Mouse (Mus musculus): ENCODE measurements around the gene Bsx. TPM values are rescaled to one million over a fixed set of nuclear protein-coding genes. Genes with fewer than 3 reads are reported as not detected.

The Bsx gene
- total and polyA plus RNA-seq, 2 experiments from 2014 or later: not detected

DNA sequence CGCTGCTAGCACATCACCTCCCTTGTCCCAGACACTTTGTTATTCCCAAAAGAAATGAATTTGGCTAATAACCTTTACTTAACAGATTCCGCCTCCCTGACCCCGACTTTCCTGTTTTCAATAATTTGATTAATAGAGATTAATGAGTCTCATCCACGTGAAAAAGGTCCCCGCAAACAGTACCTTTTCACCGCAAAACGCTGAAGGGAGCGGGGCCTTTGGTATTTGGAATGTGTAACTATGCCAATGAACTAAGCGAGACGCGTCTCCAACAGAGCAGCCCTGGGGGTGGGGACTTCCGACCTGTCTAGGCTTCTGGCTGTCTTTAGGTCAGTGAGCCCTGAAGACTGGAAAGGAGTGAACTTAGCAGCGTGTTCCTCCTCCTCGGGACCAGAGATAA, 5.1 kb downstream of the Bsx start:
- no peak for ATAC-seq
- H3K4me2 ChIP-seq (ENCODE audit: low read depth, low read length): no peak overlapping the region
- H3K36me3 ChIP-seq (ENCODE audit: insufficient read depth, low read length): no peaks in the 10 kb centered on the region
- no peak overlapping the region for H3K4me3 ChIP-seq (ENCODE audit: low read length)
- no peak for TF ChIP-seq CTCF (IDR thresholded peaks at IDR 0.05; ENCODE audit: low read depth)
- H3K27ac ChIP-seq: no peak overlapping the region
- H3K9ac ChIP-seq (replicated peaks; ENCODE audit: low read length): no peak overlapping the region
- H3K9me3 ChIP-seq (ENCODE audit: low read length): no peaks in the 10 kb centered on the region
- no peaks in the 10 kb centered on the region for H3K4me1 ChIP-seq (ENCODE audit: insufficient read depth, low read length)
- peaks cover 58% of the 10 kb centered on the region for H3K27me3 ChIP-seq (ENCODE audit: insufficient read depth, low read length)
- DNase-seq (ENCODE audit: low spot score): no peak
- 2% methylated on average over 14 of the region's 14 CpGs for WGBS

DNA sequence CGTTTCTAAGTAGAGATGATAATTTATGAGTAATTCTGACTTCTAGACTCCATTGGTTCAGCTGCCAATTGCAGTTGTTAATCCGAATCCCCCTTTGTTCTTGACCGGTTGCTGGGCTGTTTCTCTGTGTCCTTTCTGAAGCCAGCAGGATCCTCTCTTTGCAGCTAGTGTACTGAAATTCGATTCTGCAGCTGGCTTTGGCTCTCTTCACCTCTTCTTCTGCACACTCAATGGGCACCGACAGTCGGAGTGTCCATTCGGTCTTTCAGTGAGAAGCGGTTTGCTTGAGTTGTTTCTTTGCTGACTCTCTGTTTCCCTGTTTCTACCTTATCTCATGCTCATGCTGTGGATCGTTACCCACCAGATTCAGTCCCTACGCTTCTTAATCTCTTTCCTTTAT, 11.7 kb downstream of the Bsx start:
- no peak overlapping the region for H3K4me2 ChIP-seq (ENCODE audit: low read depth, low read length)
- peaks cover 58% of the 10 kb centered on the region for H3K27me3 ChIP-seq (ENCODE audit: insufficient read depth, low read length)
- ATAC-seq: no peak

DNA sequence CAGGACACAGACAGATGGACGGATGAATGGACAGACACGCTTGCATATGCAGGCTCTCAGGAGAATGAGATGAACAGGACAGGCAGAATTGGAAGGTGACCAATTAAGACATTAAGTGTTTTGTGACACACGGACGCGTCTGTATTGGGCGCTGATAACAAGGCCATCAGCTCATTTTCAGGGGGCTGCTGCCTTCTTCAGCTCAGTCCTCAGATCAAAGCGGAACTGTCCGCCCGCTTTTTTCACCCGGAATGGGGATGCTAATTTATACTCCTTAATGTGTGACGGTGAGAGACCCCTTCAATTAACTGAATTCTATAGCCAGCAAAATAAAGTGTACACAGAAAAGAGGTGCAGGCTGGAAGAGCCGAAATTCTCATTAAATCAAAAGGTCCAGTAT, 15.5 kb downstream of the Bsx start:
- H3K4me2 ChIP-seq (ENCODE audit: low read depth, low read length): no peak overlapping the region

More for the DNA sequence above, 11.7 kb downstream of the Bsx start:
- no peak for TF ChIP-seq CTCF (IDR thresholded peaks at IDR 0.05; ENCODE audit: low read depth)
- Histone ChIP-seq H3K27ac (no peak overlapping the region), H3K4me1 (ENCODE audit: insufficient read depth, low read length) (no peaks in the 10 kb centered on the region), H3K9me3 (ENCODE audit: low read length) (no peaks in the 10 kb centered on the region), H3K4me3 (ENCODE audit: low read length) (no peak overlapping the region), H3K36me3 (ENCODE audit: insufficient read depth, low read length) (no peaks in the 10 kb centered on the region), H3K9ac (replicated peaks; ENCODE audit: low read length) (no peak overlapping the region)
- 27% methylated on average over 10 of the region's 10 CpGs for WGBS
- no peak for DNase-seq (ENCODE audit: low spot score)

DNA sequence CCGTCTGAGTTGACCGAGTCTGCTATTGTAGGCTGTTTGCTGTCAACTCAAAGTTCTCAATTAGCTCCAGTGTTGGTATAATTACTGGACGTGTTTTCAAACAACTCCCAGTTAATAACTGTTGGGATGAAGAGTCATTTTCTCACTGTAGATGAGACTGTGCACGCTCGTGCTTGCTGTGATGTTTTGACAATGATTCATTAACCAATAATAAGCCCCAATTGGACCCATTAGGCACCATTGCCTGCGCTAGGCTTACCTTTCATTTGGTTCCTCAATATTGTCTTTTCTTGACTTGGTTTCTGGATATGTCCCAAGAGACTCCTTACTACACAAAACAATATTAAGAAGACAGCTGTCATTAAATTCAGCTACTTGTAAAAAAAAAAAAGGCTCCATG, 18.5 kb downstream of the Bsx start:
- no peaks in the 10 kb centered on the region for H3K36me3 ChIP-seq (ENCODE audit: insufficient read depth, low read length)
- H3K4me2 ChIP-seq (ENCODE audit: low read depth, low read length): no peak overlapping the region
- H3K4me3 ChIP-seq (ENCODE audit: low read length): no peak overlapping the region
- H3K27me3 ChIP-seq (ENCODE audit: insufficient read depth, low read length): peaks cover 4% of the 10 kb centered on the region; the same call in 1 of the 2 replicates
- 70% methylated on average over 6 of the region's 6 CpGs for WGBS
- no peak overlapping the region for H3K9ac ChIP-seq (replicated peaks; ENCODE audit: low read length)
- H3K4me1 ChIP-seq (ENCODE audit: insufficient read depth, low read length): no peaks in the 10 kb centered on the region
- ATAC-seq: no peak
- no peak for DNase-seq (ENCODE audit: low spot score)
- no peaks in the 10 kb centered on the region for H3K9me3 ChIP-seq (ENCODE audit: low read length)
- no peak for TF ChIP-seq CTCF (IDR thresholded peaks at IDR 0.05; ENCODE audit: low read depth)
- H3K27ac ChIP-seq: no peak overlapping the region

More for the DNA sequence above, 15.5 kb downstream of the Bsx start:
- ATAC-seq: no peak
- H3K9me3 ChIP-seq (ENCODE audit: low read length): no peaks in the 10 kb centered on the region
- H3K27ac ChIP-seq: no peak overlapping the region
- WGBS: 44% methylated on average over 12 of the region's 12 CpGs
- TF ChIP-seq CTCF (IDR thresholded peaks at IDR 0.05; ENCODE audit: low read depth): no peak
- DNase-seq (ENCODE audit: low spot score): no peak
- peaks cover 28% of the 10 kb centered on the region for H3K27me3 ChIP-seq (ENCODE audit: insufficient read depth, low read length)
- H3K9ac ChIP-seq (replicated peaks; ENCODE audit: low read length): no peak overlapping the region
- no peaks in the 10 kb centered on the region for H3K36me3 ChIP-seq (ENCODE audit: insufficient read depth, low read length)
- H3K4me1 ChIP-seq (ENCODE audit: insufficient read depth, low read length): no peaks in the 10 kb centered on the region
- no peak overlapping the region for H3K4me3 ChIP-seq (ENCODE audit: low read length)

DNA sequence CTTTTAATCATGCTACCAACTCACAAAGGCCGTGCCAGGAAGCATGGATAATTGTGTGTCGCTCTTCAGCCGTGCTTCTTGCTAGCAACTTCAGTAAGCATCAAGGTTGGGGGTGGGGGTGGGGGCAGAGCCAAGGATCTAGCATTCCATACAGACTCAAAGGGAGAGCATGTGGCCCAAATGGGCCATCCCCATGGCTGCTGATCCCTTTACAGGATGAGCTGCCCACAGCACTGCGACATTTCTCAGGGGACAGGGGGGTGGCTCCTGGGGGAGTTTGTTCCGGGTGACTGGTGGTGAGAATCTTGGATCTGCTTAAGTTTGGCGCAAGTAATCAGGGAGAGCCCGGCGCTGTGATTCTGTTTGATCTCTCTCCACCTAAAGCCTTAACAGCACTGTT, 33.5 kb downstream of the Bsx start:
- DNase-seq (ENCODE audit: low spot score): peak; percentile 9
- Histone ChIP-seq H3K9ac (replicated peaks; ENCODE audit: low read length) (no peak overlapping the region), H3K4me3 (ENCODE audit: low read length) (no peak overlapping the region), H3K27me3 (ENCODE audit: insufficient read depth, low read length) (no peaks in the 10 kb centered on the region), H3K36me3 (ENCODE audit: insufficient read depth, low read length) (no peaks in the 10 kb centered on the region), H3K9me3 (ENCODE audit: low read length) (no peaks in the 10 kb centered on the region), H3K4me1 (ENCODE audit: insufficient read depth, low read length) (peaks cover 3% of the 10 kb centered on the region; the same call in 1 of the 2 replicates), H3K27ac (no peak overlapping the region), H3K4me2 (ENCODE audit: low read depth, low read length) (no peak overlapping the region)
- 0 out of 2 replicates have a peak, but pooled peaks have one; percentile 18 for ATAC-seq
- TF ChIP-seq CTCF (IDR thresholded peaks at IDR 0.05; ENCODE audit: low read depth): no peak
- 26% methylated on average over 8 of the region's 8 CpGs for WGBS

DNA sequence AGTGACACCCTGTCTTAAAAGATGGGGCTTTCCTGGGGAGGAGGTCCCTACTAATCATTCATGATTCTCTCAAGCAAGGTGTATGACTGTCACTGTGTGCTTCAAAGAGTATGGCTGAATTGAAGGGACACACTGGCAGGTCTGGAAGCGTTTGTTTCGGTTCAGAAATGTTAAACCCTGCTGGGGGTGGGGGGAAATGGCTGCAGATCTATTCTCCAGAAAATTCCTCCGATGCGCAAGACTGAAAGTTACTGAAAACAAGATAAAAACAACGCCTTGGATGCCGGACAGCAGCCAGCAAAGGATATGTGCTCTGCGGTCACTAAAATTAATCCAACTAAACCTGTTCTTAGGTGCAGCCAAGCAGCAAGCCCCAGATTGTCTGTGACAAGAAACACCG, 34.5 kb downstream of the Bsx start:
- no peaks in the 10 kb centered on the region for H3K9me3 ChIP-seq (ENCODE audit: low read length)
- 47% methylated on average over 8 of the region's 8 CpGs for WGBS
- H3K4me1 ChIP-seq (ENCODE audit: insufficient read depth, low read length): peaks cover 3% of the 10 kb centered on the region; the same call in 1 of the 2 replicates
- H3K4me3 ChIP-seq (ENCODE audit: low read length): no peak overlapping the region
- no peak overlapping the region for H3K9ac ChIP-seq (replicated peaks; ENCODE audit: low read length)
- H3K4me2 ChIP-seq (ENCODE audit: low read depth, low read length): 0 out of 2 replicates have a peak overlapping the region, but pooled peaks have one; percentile 6
- no peaks in the 10 kb centered on the region for H3K27me3 ChIP-seq (ENCODE audit: insufficient read depth, low read length)
- no peak for TF ChIP-seq CTCF (IDR thresholded peaks at IDR 0.05; ENCODE audit: low read depth)
- DNase-seq (ENCODE audit: low spot score) (no peak), ATAC-seq (no peak)
- no peak overlapping the region for H3K27ac ChIP-seq
- no peaks in the 10 kb centered on the region for H3K36me3 ChIP-seq (ENCODE audit: insufficient read depth, low read length)

DNA sequence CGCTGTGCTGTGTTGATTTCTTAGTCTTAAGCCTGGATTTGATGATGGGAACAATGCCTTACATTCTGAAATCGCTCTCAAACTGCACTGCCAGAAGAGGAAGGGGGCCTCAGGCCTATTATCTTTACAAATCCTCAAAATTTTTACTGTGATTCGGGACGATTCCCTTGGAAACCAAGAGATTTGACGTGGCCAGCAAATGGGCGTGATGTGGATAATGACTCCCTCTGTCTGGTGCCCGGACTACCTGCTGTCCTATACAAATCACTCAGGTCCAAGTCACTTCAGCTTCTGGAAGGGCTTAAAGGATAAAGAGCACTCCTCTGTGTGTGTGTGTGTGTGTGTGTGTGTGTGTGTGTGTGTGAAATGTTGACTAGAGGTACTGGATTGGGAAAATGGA, 35.0 kb downstream of the Bsx start:
- DNase-seq (ENCODE audit: low spot score): peak; percentile 8
- H3K9me3 ChIP-seq (ENCODE audit: low read length): no peaks in the 10 kb centered on the region
- peaks cover 3% of the 10 kb centered on the region; the same call in 1 of the 2 replicates for H3K4me1 ChIP-seq (ENCODE audit: insufficient read depth, low read length)
- 0 out of 2 replicates have a peak, but pooled peaks have one; percentile 29 for ATAC-seq
- no peak overlapping the region for H3K27ac ChIP-seq
- H3K4me3 ChIP-seq (ENCODE audit: low read length): no peak overlapping the region
- TF ChIP-seq CTCF (IDR thresholded peaks at IDR 0.05; ENCODE audit: low read depth): no peak
- no peaks in the 10 kb centered on the region for H3K27me3 ChIP-seq (ENCODE audit: insufficient read depth, low read length)
- no peaks in the 10 kb centered on the region for H3K36me3 ChIP-seq (ENCODE audit: insufficient read depth, low read length)
- 22% methylated on average over 7 of the region's 7 CpGs for WGBS
- 0 out of 2 replicates have a peak overlapping the region, but pooled peaks have one; percentile 6 for H3K4me2 ChIP-seq (ENCODE audit: low read depth, low read length)
- no peak overlapping the region for H3K9ac ChIP-seq (replicated peaks; ENCODE audit: low read length)

Data from hindbrain, postnatal 0 days (tissue).